Mouse (Mus musculus) liver, postnatal 0 days (tissue): ENCODE measurements around the gene Olfr1432.

Source experiments
- CTCF ChIP-seq: sonication (generic); IDR thresholded peaks from 2 replicates; pipeline ENCODE4 v1.5.1; 2016; ENCODE audit warnings: antibody characterized with exemption, low read depth
- EP300 ChIP-seq: IDR thresholded peaks from 2 replicates; pipeline ENCODE4 v1.6.1; 2016; ENCODE audit warnings: antibody characterized with exemption, low read depth, mild to moderate bottlenecking

GRCm38 (mm10) chr19:12200334-12200733 is 32.1 kb downstream of the Olfr1432 start, which contains the start of gene Olfr1431:
- no peak for TF ChIP-seq CTCF
- TF ChIP-seq EP300: no peak
